Mouse (Mus musculus) neural tube, embryonic 15.5 days (tissue): Measurements from ENCODE around the gene Carhsp1. TPM values are rescaled to one million over a fixed set of nuclear protein-coding genes. Genes with fewer than 3 reads are reported as not detected.

Experiments
- ATAC-seq: fragments of 200-750 bp; cut with Nextera tagmentation; 2 replicates; pipeline ENCODE4 v1.8.0; 2017; ENCODE audit warnings: mild to moderate bottlenecking, moderate TSS enrichment, moderate library complexity; ENCODE audit not compliant: low FRiP score
- H3K27ac ChIP-seq: fragments of 300-500 bp; sonication (generic); replicated peaks from 2 replicates; pipeline ENCODE4 v1.5.1; 2015; ENCODE audit warnings: mild to moderate bottlenecking, inconsistent platforms
- H3K27me3 ChIP-seq: fragments of 300-500 bp; sonication (generic); replicated peaks from 2 replicates; pipeline ENCODE4 v1.6.1; 2015; ENCODE audit warnings: inconsistent platforms
- H3K36me3 ChIP-seq: fragments of 300-500 bp; sonication (generic); 2 replicates; pipeline ENCODE4 v1.6.1; 2015; ENCODE audit warnings: inconsistent platforms
- H3K4me1 ChIP-seq: fragments of 300-500 bp; sonication (generic); 2 replicates; pipeline ENCODE4 v1.6.1; 2015; ENCODE audit warnings: inconsistent platforms
- H3K4me2 ChIP-seq: fragments of 300-500 bp; sonication (generic); 2 replicates; pipeline ENCODE4 v1.6.1; 2015; ENCODE audit warnings: inconsistent platforms, mild to moderate bottlenecking, moderate library complexity
- H3K4me3 ChIP-seq: fragments of 300-500 bp; sonication (generic); replicated peaks from 2 replicates; pipeline ENCODE4 v1.5.1; 2015; ENCODE audit warnings: mild to moderate bottlenecking, inconsistent platforms
- H3K9ac ChIP-seq: fragments of 300-500 bp; sonication (generic); replicated peaks from 2 replicates; pipeline ENCODE4 v1.6.1; 2015; ENCODE audit warnings: mild to moderate bottlenecking, inconsistent platforms
- H3K9me3 ChIP-seq: fragments of 300-500 bp; sonication (generic); replicated peaks from 2 replicates; pipeline ENCODE4 v1.6.1; 2016; ENCODE audit warnings: inconsistent platforms
- WGBS: fragments of 180-500 bp; shearing (Covaris S2); methylation state at CpG from one replicate; pipeline ENCODE4 v1.1.7; 2015; ENCODE audit warnings: mixed read lengths; 5-methylcytosine and 5-hydroxymethylcytosine counted together
- polyA plus RNA-seq: library from polyadenylated mRNA; unstranded; fragments of >200 nt; fragmentation: Nextera tagmentation; extraction: Ambion mirVana; gene quantifications from 2 replicates; pipeline ENCODE4 v1.2.1, GENCODE M21; 2015

Gene Carhsp1
- polyA plus RNA-seq, 1 experiment from 2014 or later: 152 TPM

DNA sequence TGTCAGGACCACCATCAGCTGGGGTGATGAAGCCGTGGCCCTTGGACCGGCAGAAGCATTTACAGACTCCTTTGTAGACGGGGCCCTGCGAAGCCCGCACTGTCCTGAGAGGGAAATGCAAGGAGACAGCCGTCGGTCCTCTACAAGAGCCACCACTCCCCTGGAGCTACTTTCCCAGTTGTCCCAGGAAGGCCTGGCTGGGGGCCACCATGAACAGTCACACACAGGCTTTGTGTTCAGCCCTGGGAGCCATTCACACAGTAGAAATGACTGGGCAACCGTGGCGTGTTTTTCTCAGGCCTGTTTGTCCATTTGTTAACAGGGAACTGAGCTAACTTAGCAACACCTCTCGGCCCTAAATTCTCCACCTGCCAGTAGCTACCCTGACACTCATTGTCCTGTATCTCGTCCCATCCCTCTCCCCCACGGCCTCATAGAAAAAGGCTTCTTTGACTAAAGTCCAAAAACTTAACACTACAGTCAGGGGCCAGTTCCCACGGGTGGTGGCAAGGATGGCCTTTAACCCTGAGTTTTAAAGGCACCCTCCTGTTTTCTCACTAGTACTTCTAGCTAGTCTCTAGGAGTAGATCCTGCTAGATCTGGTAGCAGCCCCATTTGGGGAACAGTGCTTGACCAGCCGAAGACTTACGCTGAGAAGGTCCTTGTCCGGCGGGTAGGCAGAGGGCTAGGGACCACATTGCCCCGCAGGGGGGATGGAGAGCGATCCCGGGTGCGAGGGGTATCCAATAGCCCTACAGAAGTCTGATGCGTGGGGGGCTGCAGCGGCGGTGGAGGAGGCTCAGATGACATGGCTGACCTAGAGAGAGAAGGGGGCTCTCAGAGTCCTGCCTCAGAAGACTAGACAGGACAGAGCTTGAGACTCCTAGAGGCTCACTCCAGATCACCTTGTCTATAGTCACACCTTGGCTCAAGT is 8.1 kb downstream of the Carhsp1 start:
- WGBS: 79% methylated on average over 24 of the region's 24 CpGs
- Histone ChIP-seq H3K9ac (no peak overlapping the region), H3K27ac (peak overlapping the region; percentile 64), H3K36me3 (peaks cover 36% of the 10 kb centered on the region), H3K27me3 (no peaks in the 10 kb centered on the region), H3K4me2 (no peak overlapping the region; the same call in 1 of the 2 replicates), H3K4me3 (no peak overlapping the region), H3K9me3 (no peaks in the 10 kb centered on the region), H3K4me1 (peaks cover 57% of the 10 kb centered on the region)
- peak; percentile 32; the same call in 1 of the 2 replicates for ATAC-seq

DNA sequence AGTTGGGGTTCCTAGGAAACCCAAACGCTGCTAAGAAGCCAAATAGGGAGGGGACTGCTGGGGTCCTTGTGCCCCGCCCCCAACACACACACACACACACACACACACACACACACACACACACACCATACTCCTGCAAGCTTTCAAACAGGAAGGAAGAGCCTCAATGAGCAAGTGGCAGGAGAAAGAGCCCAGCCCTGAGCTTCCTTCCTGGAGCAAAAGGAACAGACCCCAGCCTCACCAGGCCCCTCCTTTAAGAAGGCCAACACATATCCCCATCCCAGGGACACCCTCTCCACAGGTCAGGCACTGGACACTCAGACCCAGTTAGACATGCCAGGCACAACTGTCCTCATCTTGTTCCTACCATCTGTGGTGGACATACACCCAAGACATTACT is 8.9 kb downstream of the Carhsp1 start:
- H3K36me3 ChIP-seq: peaks cover 40% of the 10 kb centered on the region
- peaks cover 49% of the 10 kb centered on the region for H3K4me1 ChIP-seq
- H3K4me3 ChIP-seq: no peak overlapping the region
- no peak overlapping the region; the same call in 1 of the 2 replicates for H3K4me2 ChIP-seq
- H3K27me3 ChIP-seq: no peaks in the 10 kb centered on the region
- no peaks in the 10 kb centered on the region for H3K9me3 ChIP-seq
- H3K27ac ChIP-seq: peak overlapping the region; percentile 64
- H3K9ac ChIP-seq: no peak overlapping the region
- 86% methylated on average over 2 of the region's 2 CpGs for WGBS
- ATAC-seq: no peak

DNA sequence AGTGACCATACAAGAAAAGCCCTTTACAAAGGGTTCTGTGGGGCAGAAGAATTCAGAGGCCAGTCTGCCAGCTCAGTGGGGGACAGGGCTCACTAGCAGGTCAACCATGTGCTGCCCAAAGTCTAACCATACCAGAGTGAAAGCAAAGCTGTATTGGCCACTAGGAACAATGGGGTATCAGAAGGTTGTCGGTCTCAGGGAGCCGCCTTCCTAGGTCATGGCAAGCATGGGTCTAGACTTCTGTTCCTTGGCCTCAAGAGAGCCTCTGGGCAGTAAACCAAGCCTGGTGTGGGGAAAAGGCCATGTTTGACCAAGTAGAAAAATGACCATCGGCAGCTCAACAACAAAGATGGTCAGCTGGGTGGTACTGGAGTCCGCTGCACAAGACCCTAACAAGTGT is 13.2 kb downstream of the Carhsp1 start:
- 87% methylated on average over 4 of the region's 4 CpGs for WGBS

DNA sequence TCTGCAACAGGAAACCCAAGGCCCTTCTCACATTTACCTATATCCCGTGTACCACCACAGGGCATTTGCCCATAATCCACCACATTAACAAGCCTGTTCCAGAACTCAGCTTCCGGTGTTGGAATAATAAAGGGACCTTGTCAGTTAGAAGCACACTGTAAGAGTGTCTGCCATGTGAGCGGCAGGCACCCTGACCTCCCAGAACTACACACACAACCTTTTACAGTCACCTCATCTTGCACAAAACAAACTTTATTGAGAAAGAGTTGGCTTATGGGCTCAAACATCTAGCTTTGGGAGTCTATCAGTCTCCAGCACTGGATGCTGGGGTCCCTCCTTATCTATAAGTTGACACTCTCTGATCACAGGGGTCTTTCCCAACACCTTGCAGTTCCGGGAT is 13.6 kb downstream of the Carhsp1 start:
- WGBS: 88% methylated on average over 4 of the region's 4 CpGs
- H3K36me3 ChIP-seq: peaks cover 58% of the 10 kb centered on the region
- no peak overlapping the region for H3K4me2 ChIP-seq
- ATAC-seq: no peak
- H3K9ac ChIP-seq: no peak overlapping the region
- no peak overlapping the region for H3K27ac ChIP-seq
- no peaks in the 10 kb centered on the region for H3K27me3 ChIP-seq
- H3K9me3 ChIP-seq: no peaks in the 10 kb centered on the region
- no peak overlapping the region for H3K4me3 ChIP-seq
- H3K4me1 ChIP-seq: peaks cover 8% of the 10 kb centered on the region

More for the DNA sequence above, 13.2 kb downstream of the Carhsp1 start:
- Histone ChIP-seq H3K27ac (no peak overlapping the region), H3K4me3 (no peak overlapping the region), H3K4me2 (no peak overlapping the region), H3K9me3 (no peaks in the 10 kb centered on the region), H3K9ac (no peak overlapping the region), H3K4me1 (peaks cover 12% of the 10 kb centered on the region), H3K27me3 (no peaks in the 10 kb centered on the region), H3K36me3 (peaks cover 58% of the 10 kb centered on the region)
- ATAC-seq: no peak

DNA sequence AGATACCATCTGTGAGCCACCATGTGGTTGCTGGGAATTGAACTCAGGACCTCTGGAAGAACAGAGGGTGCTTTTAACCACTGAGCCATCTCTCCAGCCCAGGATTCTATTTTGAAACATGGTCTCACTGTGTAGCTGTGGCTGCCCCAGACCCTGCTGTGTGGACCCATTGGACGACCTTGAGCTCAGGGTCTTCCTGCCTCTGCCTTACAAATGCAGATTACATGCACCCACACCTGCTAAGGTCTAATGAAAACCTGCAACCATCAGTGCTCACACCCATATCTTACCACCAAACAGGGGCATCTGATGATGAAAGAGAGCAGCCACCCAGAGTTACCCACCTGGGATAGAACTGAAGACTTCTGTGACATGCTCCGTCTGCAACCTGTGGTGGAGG is 15.7 kb downstream of the Carhsp1 start:
- ATAC-seq: no peak

DNA sequence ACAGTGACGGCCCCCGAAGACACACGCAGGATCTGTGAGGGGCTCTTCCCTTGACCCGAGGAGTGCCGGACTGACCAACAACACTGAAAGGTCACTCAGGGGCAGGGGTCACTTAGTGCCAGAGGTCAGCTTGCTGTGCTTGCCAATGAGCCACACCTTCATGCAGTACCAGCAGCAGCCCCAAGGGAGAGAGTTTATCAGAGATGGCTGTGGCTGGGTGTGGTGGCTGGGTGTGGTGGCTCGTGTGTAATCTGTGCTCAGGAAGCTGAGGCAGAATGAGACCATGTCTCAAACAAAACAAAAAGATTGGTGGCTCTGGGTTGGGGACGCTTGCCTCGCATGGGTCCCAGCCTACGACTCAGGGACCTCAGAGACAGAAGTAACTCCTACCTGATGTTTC is 16.4 kb downstream of the Carhsp1 start:
- H3K4me3 ChIP-seq: no peak overlapping the region
- peaks cover 54% of the 10 kb centered on the region for H3K36me3 ChIP-seq
- H3K9me3 ChIP-seq: no peaks in the 10 kb centered on the region
- H3K9ac ChIP-seq: no peak overlapping the region
- no peaks in the 10 kb centered on the region for H3K4me1 ChIP-seq
- no peak for ATAC-seq
- WGBS: 88% methylated on average over 9 of the region's 9 CpGs
- no peak overlapping the region for H3K27ac ChIP-seq
- H3K27me3 ChIP-seq: no peaks in the 10 kb centered on the region
- no peak overlapping the region for H3K4me2 ChIP-seq

More for the DNA sequence above, 15.7 kb downstream of the Carhsp1 start:
- Histone ChIP-seq H3K27me3 (no peaks in the 10 kb centered on the region), H3K4me2 (no peak overlapping the region), H3K9ac (no peak overlapping the region), H3K4me3 (no peak overlapping the region), H3K27ac (no peak overlapping the region), H3K36me3 (peaks cover 52% of the 10 kb centered on the region), H3K4me1 (no peaks in the 10 kb centered on the region), H3K9me3 (no peaks in the 10 kb centered on the region)
- 94% methylated on average over 2 of the region's 2 CpGs for WGBS

DNA sequence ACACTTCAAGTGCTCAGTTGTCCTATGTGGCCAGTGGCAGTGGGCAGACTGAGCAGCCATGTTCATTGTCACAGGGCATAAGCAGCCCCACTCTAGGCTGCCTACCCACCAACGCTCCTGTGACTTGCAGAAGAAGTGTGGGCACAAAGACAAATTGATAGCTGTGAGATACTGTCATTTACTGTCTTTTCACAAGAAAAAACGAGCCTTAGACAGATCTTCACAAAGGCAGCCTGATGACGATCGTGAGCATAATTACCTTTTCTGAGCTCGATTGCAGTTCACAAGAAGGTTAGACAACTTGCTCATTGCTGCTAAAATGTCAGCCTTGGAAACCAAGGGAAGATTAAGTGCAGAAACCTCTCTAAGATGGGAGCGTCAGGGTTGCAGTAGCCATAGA is 16.8 kb downstream of the Carhsp1 start:
- Histone ChIP-seq H3K4me1 (no peaks in the 10 kb centered on the region), H3K4me2 (no peak overlapping the region), H3K27ac (no peak overlapping the region), H3K36me3 (peaks cover 54% of the 10 kb centered on the region), H3K9ac (no peak overlapping the region), H3K4me3 (no peak overlapping the region), H3K9me3 (no peaks in the 10 kb centered on the region), H3K27me3 (no peaks in the 10 kb centered on the region)
- no peak for ATAC-seq
- 82% methylated on average over 6 of the region's 6 CpGs for WGBS

DNA sequence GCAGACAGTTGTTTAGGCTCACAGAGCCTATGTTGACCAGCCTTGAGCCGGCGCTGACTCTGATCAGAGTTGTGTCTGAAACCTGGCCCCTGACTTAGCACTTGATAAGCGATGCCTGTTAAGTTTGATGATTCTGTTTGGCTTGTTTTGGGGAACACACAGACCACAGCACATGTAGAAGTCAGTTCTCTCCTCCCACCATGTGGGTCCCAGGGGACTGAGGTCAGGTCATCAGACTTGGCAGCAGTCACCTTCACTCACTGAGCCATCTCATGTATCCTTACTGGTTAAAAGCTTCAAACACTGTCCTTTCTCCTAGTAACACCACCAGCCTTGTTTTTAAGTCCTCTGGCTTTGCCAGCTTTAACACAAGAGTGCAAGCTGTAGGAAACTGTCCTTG is 21.9 kb downstream of the Carhsp1 start:
- Histone ChIP-seq H3K36me3 (peaks cover 74% of the 10 kb centered on the region), H3K9ac (no peak overlapping the region), H3K9me3 (no peaks in the 10 kb centered on the region), H3K27me3 (no peaks in the 10 kb centered on the region), H3K27ac (no peak overlapping the region), H3K4me1 (no peaks in the 10 kb centered on the region), H3K4me3 (no peak overlapping the region), H3K4me2 (no peak overlapping the region)
- ATAC-seq: no peak
- WGBS: 96% methylated on average over 3 of the region's 3 CpGs

DNA sequence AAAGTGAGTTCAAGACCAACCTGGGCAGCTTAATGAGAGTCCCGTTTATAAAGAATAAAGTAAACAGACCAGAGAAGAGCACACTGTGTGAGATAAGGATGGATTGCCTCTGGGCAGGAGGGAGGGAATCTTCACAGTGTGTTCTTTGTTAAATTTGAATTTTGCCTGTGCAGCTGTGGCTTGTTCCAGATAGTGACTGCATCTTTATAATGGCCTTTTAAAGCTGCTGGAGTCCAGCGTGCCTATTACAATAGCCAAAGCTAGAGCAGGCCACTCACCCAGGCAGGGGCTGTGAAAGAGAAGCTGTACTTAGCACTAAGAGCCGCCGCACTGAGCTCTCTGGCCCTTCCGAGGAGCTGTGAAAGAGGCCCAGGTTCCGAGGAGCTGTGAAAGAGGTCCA is 26.4 kb downstream of the Carhsp1 start:
- ATAC-seq: no peak
- no peak overlapping the region for H3K4me2 ChIP-seq
- H3K4me3 ChIP-seq: no peak overlapping the region
- H3K36me3 ChIP-seq: peaks cover 78% of the 10 kb centered on the region
- H3K4me1 ChIP-seq: no peaks in the 10 kb centered on the region
- H3K9me3 ChIP-seq: no peaks in the 10 kb centered on the region
- no peaks in the 10 kb centered on the region for H3K27me3 ChIP-seq
- no peak overlapping the region for H3K9ac ChIP-seq
- 79% methylated on average over 6 of the region's 6 CpGs for WGBS
- H3K27ac ChIP-seq: no peak overlapping the region

DNA sequence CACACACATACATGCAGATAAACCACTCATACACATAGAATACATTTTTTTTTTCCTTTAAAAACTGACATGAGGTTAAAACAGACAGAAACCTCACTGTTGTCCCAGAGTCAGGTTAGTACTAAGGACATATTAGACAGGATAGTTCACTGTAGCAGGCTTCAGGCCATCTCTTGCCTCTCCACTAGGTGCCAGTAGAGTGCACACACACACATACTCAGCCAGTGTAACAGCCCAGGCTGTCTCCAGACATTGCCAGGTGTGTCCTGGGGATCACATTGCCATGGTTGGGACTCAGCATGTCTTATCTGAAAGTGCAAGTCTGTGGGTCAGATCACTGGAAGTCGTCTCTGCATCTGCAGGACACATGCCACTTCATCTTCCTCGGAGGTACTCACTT is 28.1 kb downstream of the Carhsp1 start:
- H3K4me2 ChIP-seq: no peak overlapping the region
- H3K27me3 ChIP-seq: no peaks in the 10 kb centered on the region
- no peaks in the 10 kb centered on the region for H3K9me3 ChIP-seq
- WGBS: 84% methylated on average over 2 of the region's 2 CpGs
- peaks cover 5% of the 10 kb centered on the region; the same call in 1 of the 2 replicates for H3K4me1 ChIP-seq
- H3K4me3 ChIP-seq: no peak overlapping the region
- H3K27ac ChIP-seq: no peak overlapping the region
- H3K36me3 ChIP-seq: peaks cover 61% of the 10 kb centered on the region
- no peak overlapping the region for H3K9ac ChIP-seq
- no peak for ATAC-seq

DNA sequence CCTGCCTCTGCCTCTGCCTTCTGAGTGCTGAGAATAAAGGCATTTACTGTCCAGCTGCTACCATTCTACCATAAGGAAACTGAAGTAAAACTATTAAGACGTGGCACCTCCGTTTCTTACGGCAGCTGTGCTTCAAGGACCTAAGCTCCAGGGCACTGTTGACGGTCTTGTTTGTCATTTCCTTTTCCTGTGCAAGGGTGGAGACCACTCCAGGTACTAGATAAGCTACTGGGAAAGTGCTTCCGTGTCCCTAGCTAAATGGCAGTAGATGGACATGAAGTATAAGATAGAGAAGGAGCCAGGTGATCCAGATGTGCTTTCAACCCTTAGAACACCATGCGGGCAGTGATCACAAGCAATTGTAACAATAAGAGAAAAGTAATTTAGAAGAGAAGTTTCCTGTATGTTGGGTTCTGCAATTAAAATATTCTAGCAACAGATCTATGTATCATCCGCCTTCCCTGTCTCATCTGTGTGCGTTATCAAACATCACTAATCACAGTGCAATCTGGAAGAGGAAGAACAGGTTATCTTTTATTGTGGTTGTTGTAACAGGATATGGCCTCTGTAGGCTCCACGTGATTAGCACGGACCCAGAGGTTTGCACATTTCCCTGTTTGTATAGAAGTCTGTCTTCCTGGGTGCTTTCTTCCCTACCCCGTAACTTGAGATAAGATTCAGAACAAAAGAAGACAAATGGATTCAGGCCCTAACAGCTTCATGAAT is 32.3 kb downstream of the Carhsp1 start:
- no peak overlapping the region for H3K4me3 ChIP-seq
- ATAC-seq: no peak
- H3K27ac ChIP-seq: no peak overlapping the region
- H3K27me3 ChIP-seq: no peaks in the 10 kb centered on the region
- no peak overlapping the region for H3K9ac ChIP-seq
- peaks cover 36% of the 10 kb centered on the region for H3K4me1 ChIP-seq
- peaks cover 30% of the 10 kb centered on the region for H3K36me3 ChIP-seq
- WGBS: 90% methylated on average over 11 of the region's 11 CpGs
- H3K4me2 ChIP-seq: no peak overlapping the region
- H3K9me3 ChIP-seq: no peaks in the 10 kb centered on the region

DNA sequence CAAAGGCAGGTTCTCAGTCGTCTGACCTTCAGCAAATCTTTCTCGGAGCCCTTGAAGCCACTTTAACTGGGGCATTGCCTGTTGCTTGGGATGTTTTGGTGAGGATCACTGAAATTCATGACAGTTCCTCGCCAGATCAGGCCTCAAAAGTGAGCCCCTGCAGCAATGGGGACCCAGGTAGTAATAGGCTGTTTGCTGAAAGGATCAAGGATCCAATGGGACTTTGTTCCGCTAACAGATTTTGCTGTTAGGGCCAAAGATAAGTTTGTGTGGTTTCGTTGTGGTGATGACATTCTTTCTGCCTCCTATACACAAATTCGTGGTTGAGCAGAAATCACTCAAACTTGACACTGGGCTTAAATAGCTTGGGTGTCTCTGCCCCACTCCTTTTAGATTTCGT is 33.8 kb downstream of the Carhsp1 start:
- WGBS: 51% methylated on average over 7 of the region's 7 CpGs
- H3K4me3 ChIP-seq: peak overlapping the region; percentile 68
- peak overlapping the region; percentile 85 for H3K27ac ChIP-seq
- H3K9me3 ChIP-seq: no peaks in the 10 kb centered on the region
- H3K36me3 ChIP-seq: peaks cover 15% of the 10 kb centered on the region
- no peaks in the 10 kb centered on the region for H3K27me3 ChIP-seq
- no peak for ATAC-seq
- H3K4me1 ChIP-seq: peaks cover 36% of the 10 kb centered on the region
- peak overlapping the region; percentile 96 for H3K4me2 ChIP-seq
- peak overlapping the region; percentile 78 for H3K9ac ChIP-seq
